Mouse (Mus musculus) CH12.LX (cell line): Measurements from ENCODE around the gene Spatc1l. TPM values are rescaled to one million over a fixed set of nuclear protein-coding genes. Genes with fewer than 3 reads are reported as not detected.

Experiments
- DNase-seq: peaks from one replicate; pipeline ENCODE4 v3.0.0-alpha.2; 2013; ENCODE audit errors: extremely low read depth
- H3K27ac ChIP-seq: 2 replicates; pipeline ENCODE4 v1.5.1; 2012; ENCODE audit warnings: low read depth, mild to moderate bottlenecking, control low read depth, moderate library complexity; ENCODE audit not compliant: insufficient read depth
- H3K27me3 ChIP-seq: replicated peaks from 2 replicates; pipeline ENCODE3; 2012; ENCODE audit warnings: inconsistent platforms
- H3K36me3 ChIP-seq, 2 experiments: replicated peaks in 1 of 2; 2 replicates each; pipeline versions ENCODE3 to v1.6.1; 2012; ENCODE audit warnings: inconsistent platforms in 1 of 2, low read length in 1 of 2, mild to moderate bottlenecking in 1 of 2, mixed read lengths in 1 of 2, moderate library complexity in 1 of 2; ENCODE audit not compliant: control insufficient read depth in 1 of 2, insufficient read depth in 1 of 2
- H3K4me1 ChIP-seq, 2 experiments: 2 replicates each; pipeline ENCODE4 v1.6.1; 2012; ENCODE audit warnings: inconsistent platforms in 1 of 2, moderate library complexity in 1 of 2; ENCODE audit not compliant: insufficient read depth in 2 of 2, control insufficient read depth in 1 of 2
- H3K4me2 ChIP-seq: 2 replicates; pipeline ENCODE4 v1.6.1; 2012; ENCODE audit warnings: low read depth, mild to moderate bottlenecking, control low read depth; ENCODE audit not compliant: poor library complexity, insufficient read depth, severe bottlenecking
- H3K4me3 ChIP-seq, 3 experiments: fragments of 150-350 bp in 1 of 3; sonication (generic) in 1 of 3; replicated peaks in 1 of 3; 2 replicates each; pipeline versions ENCODE3 to v1.5.1; 2011 to 2012; ENCODE audit warnings: low read depth in 2 of 3, low read length in 2 of 3, mild to moderate bottlenecking in 2 of 3, moderate library complexity in 2 of 3, control low read depth in 1 of 3, improper control_type of control experiment in 1 of 3, inconsistent platforms in 1 of 3, mixed read lengths in 1 of 3; ENCODE audit not compliant: poor library complexity in 1 of 3
- H3K79me2 ChIP-seq: replicated peaks from 2 replicates; pipeline ENCODE4 v1.6.1; 2012; ENCODE audit warnings: mild to moderate bottlenecking, moderate library complexity; ENCODE audit not compliant: control insufficient read depth, poor library complexity, insufficient read depth, severe bottlenecking; ENCODE audit errors: extremely low read depth
- H3K9ac ChIP-seq: 2 replicates; pipeline ENCODE4 v1.6.1; 2012; ENCODE audit warnings: low read depth, mild to moderate bottlenecking, control low read depth, moderate library complexity; ENCODE audit not compliant: insufficient read depth
- H3K9me3 ChIP-seq: replicated peaks from 2 replicates; pipeline ENCODE3; 2012; ENCODE audit warnings: low read length, inconsistent platforms, mixed read lengths
- CHD1 ChIP-seq: IDR thresholded peaks from 2 replicates; pipeline ENCODE4 v1.6.1; 2012; ENCODE audit warnings: low read depth, low read length, improper control_type of control experiment, inconsistent platforms
- CHD2 ChIP-seq: IDR thresholded peaks from 2 replicates; pipeline ENCODE4 v1.6.1; 2011; ENCODE audit warnings: low read length, improper control_type of control experiment
- E2F4 ChIP-seq: IDR thresholded peaks from 2 replicates; pipeline ENCODE4 v1.6.1; 2011; ENCODE audit warnings: low read depth, low read length, improper control_type of control experiment; ENCODE audit not compliant: insufficient replicate concordance
- ELF1 ChIP-seq: IDR thresholded peaks from 2 replicates; pipeline ENCODE4 v1.6.1; 2014; ENCODE audit warnings: low read depth, mild to moderate bottlenecking, inconsistent platforms, low read length, improper control_type of control experiment
- ETS1 ChIP-seq: conservative IDR thresholded peaks from 2 replicates; pipeline ENCODE4 v1.6.1; 2012; ENCODE audit warnings: low read depth, mild to moderate bottlenecking, inconsistent platforms, low read length, improper control_type of control experiment, moderate library complexity
- HCFC1 ChIP-seq: IDR thresholded peaks from 2 replicates; pipeline ENCODE4 v1.6.1; 2012; ENCODE audit warnings: low read depth, mild to moderate bottlenecking, inconsistent platforms, low read length, improper control_type of control experiment
- JUN ChIP-seq: IDR thresholded peaks from 2 replicates; pipeline ENCODE4 v1.6.1; 2011; ENCODE audit warnings: low read depth, mild to moderate bottlenecking, low read length, improper control_type of control experiment, moderate library complexity; ENCODE audit not compliant: insufficient read depth
- MAFK ChIP-seq: IDR thresholded peaks from 2 replicates; pipeline ENCODE4 v1.6.1; 2011; ENCODE audit warnings: low read length, improper control_type of control experiment; ENCODE audit not compliant: insufficient replicate concordance
- MAZ ChIP-seq: IDR thresholded peaks from 2 replicates; pipeline ENCODE4 v1.6.1; 2012; ENCODE audit warnings: low read depth, mild to moderate bottlenecking, inconsistent platforms, low read length, improper control_type of control experiment, moderate library complexity
- NELFE ChIP-seq: IDR thresholded peaks from 2 replicates; pipeline ENCODE4 v1.6.1; 2011; ENCODE audit warnings: low read depth, low read length, improper control_type of control experiment
- POLR2A ChIP-seq: IDR thresholded peaks from 2 replicates; pipeline ENCODE4 v1.6.1; 2011; ENCODE audit warnings: low read depth, mild to moderate bottlenecking, improper control_type of control experiment, low read length
- RAD21 ChIP-seq: IDR thresholded peaks from 2 replicates; pipeline ENCODE4 v1.6.1; 2011; ENCODE audit warnings: low read depth, mild to moderate bottlenecking, low read length, improper control_type of control experiment, moderate library complexity
- RCOR1 ChIP-seq: conservative IDR thresholded peaks from 2 replicates; pipeline ENCODE4 v1.6.1; 2012; ENCODE audit warnings: low read depth, mild to moderate bottlenecking, inconsistent platforms, low read length, improper control_type of control experiment
- SMC3 ChIP-seq: IDR thresholded peaks from 2 replicates; pipeline ENCODE4 v1.6.1; 2011; ENCODE audit warnings: low read depth, low read length, improper control_type of control experiment
- TBP ChIP-seq: conservative IDR thresholded peaks from 2 replicates; pipeline ENCODE4 v1.6.1; 2011; ENCODE audit warnings: low read depth, low read length, improper control_type of control experiment
- USF2 ChIP-seq: conservative IDR thresholded peaks from 2 replicates; pipeline ENCODE4 v1.6.1; 2011; ENCODE audit warnings: low read depth, low read length, improper control_type of control experiment
- ZC3H11A ChIP-seq: IDR thresholded peaks from 2 replicates; pipeline ENCODE4 v1.6.1; 2012; ENCODE audit warnings: low read depth, mild to moderate bottlenecking, inconsistent platforms, low read length, improper control_type of control experiment
- dilution Hi-C: fragments of 300-500 bp; cut with MboI; formaldehyde crosslinking; loops from 2 replicates; pipeline ENCODE4 v1.14.3; 2020; ENCODE audit warnings: low sequenced_read_pairs; ENCODE audit not compliant: extremely low pct_unique_long_range_greater_than_20kb, extremely low pct_ligation_motif_present
- in situ Hi-C: fragments of 300-500 bp; cut with MboI; formaldehyde crosslinking; loops from 3 replicates; pipeline ENCODE4 v1.14.3; 2019; ENCODE audit warnings: low sequenced_read_pairs, low pct_ligation_motif_present, low pct_unique_long_range_greater_than_20kb, mixed read lengths
- polyA plus RNA-seq: library from polyadenylated mRNA; unstranded; fragments of >175 nt; gene quantifications from 2 replicates; pipeline ENCODE4 v1.2.1, GENCODE M21; 2012; ENCODE audit warnings: low read depth; ENCODE audit not compliant: insufficient read length
- total RNA-seq, 2 experiments: library from RNA; depleted of rRNA; stranded (reverse); fragments of 300-350 nt in 1 of 2; fragments of >200 nt in 1 of 2; gene quantifications; 2 replicates each; pipeline ENCODE4 v1.2.3; 2012 to 2014

The Spatc1l gene
- total and polyA plus RNA-seq, 3 experiments = 0.17 TPM; not detected in 2

GRCm38 (mm10) chr10:76576920-76577319, 14.8 kb downstream of the Spatc1l start:
- Histone ChIP-seq H3K9ac (no peak overlapping the region), H3K79me2 (no peaks in the 10 kb centered on the region), H3K36me3 (no peaks in the 10 kb centered on the region), H3K4me3 (no peak overlapping the region), H3K27me3 (peaks cover 54% of the 10 kb centered on the region), H3K9me3 (no peaks in the 10 kb centered on the region), H3K4me1 (peaks cover 0 to 3% of the 10 kb centered on the region in 2 experiments; a peak in 2 of 4 replicates), H3K4me2 (no peak overlapping the region), H3K27ac (no peak overlapping the region)
- in situ Hi-C loops = no loop called here
- DNase-seq = no peak
- dilution Hi-C loops = no loop called here
- no peak for TF ChIP-seq RCOR1
- TF ChIP-seq CHD1 = no peak
- no peak for TF ChIP-seq RAD21

GRCm38 (mm10) chr10:76584138-76584537, 22.1 kb downstream of the Spatc1l start:
- peaks cover 68% of the 10 kb centered on the region for H3K27me3 ChIP-seq
- no peak overlapping the region for H3K4me3 ChIP-seq
- no peak overlapping the region for H3K4me2 ChIP-seq
- no peaks in the 10 kb centered on the region for H3K9me3 ChIP-seq
- in situ Hi-C loops = no loop called here
- TF ChIP-seq NELFE (no peak), ZC3H11A (no peak), POLR2A (no peak), USF2 (no peak), TBP (no peak), RAD21 (no peak), MAZ (no peak), SMC3 (no peak), ETS1 (no peak), CHD2 (no peak), JUN (no peak)
- dilution Hi-C loops = no loop called here
- no peak for DNase-seq
- no peaks in the 10 kb centered on the region; a peak in 1 of 4 replicates for H3K4me1 ChIP-seq
- H3K79me2 ChIP-seq = no peaks in the 10 kb centered on the region
- no peak overlapping the region for H3K27ac ChIP-seq
- H3K9ac ChIP-seq = no peak overlapping the region
- H3K36me3 ChIP-seq = no peaks in the 10 kb centered on the region

GRCm38 (mm10) chr10:76586190-76586589, 24.1 kb downstream of the Spatc1l start:
- no peak for DNase-seq
- TF ChIP-seq E2F4 (no peak), MAFK (no peak), HCFC1 (no peak), ELF1 (no peak)
- TF ChIP-seq, all 38 proteins: peak for 0
- H3K4me1 ChIP-seq = no peaks in the 10 kb centered on the region
- no peaks in the 10 kb centered on the region for H3K36me3 ChIP-seq
- H3K9me3 ChIP-seq = no peaks in the 10 kb centered on the region
- no peak overlapping the region for H3K4me2 ChIP-seq
- no peak overlapping the region for H3K4me3 ChIP-seq
- in situ Hi-C loops = no loop called here
- peaks cover 76% of the 10 kb centered on the region for H3K27me3 ChIP-seq
- dilution Hi-C loops = no loop called here
- no peaks in the 10 kb centered on the region for H3K79me2 ChIP-seq
- H3K9ac ChIP-seq = no peak overlapping the region
- no peak overlapping the region for H3K27ac ChIP-seq
